Mouse (Mus musculus): ENCODE results near the gene Shroom1. TPM values are rescaled to one million over a fixed set of nuclear protein-coding genes. Genes with fewer than 3 reads are reported as not detected.

Gene Shroom1
- total RNA-seq (2023) = not detected

GRCm38 (mm10) chr11:53456474-53457371 lies at the start of gene Shroom1, which contains the start of gene Gm10447:
Gene Shroom1, plus strand, starts transcription at chr11:53457205.
Gene Gm10447, minus strand, starts transcription at chr11:53457110.

DNA sequence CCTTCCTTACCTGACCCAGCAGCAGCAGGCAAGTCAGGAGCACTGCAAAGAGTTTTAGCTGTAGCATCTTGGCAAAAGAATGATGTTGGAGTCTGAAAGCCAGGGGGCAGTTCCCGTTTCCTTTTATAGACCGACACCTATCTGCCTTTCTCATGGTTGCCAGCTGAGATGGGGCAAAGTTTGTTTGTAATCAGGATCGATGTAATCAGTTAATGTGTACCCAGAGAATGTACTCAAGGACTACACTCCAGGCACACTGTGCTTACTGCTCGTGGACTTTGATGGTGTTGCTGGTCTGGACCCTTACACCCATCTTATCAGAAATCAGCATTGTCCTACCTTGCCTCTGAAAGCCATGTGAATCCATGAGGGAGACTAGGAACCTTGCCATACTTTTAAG lies 34.0 kb upstream of the Shroom1 start, which contains the start of gene Leap2:
Gene Leap2 (minus strand): TSS at position 135 of the 400 bp plus-strand sequence.

GRCm38 (mm10) chr11:53430670-53431346 lies 26.2 kb upstream of the Shroom1 start, which contains the start of the genes Uqcrq and Gdf9:
Gene Uqcrq, minus strand, starts transcription at chr11:53430831.
Gene Gdf9, plus strand, starts transcription at chr11:53431023.

DNA sequence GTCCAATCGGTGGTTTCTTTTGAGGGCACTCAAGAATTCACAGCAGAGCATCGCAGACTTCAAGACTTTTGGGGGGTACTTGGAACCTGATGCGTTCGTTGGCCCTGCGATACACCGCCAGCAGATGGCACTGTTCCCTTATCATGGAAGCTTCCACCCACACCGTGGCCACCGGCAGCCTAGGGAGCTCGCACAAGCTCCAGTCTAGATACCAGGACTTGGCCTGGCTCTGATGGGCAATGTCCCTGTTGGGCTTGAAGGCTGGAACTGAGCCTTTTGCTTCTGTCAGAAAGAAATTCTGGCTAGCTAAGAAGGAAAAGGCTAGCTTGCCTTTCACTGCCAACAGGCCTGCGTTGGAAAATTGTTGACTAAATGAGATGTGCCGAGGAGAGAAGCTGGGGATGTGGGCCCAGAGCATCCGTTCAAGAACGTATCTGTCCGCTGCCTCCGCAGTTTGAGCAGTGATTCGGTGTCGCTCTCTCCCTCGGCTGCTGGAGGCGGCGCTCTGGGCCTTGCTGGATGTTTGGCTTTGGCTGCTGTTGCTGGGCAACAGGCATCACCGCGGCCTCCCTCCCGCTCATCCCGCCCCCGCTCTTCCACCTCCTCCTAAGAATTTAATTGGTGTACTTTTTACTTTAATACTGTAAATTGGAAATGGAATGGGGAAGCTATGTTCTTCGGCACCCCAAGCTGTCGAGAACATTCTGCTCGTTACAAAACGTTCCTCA lies 13.1 kb downstream of the Shroom1 start, which contains the start of gene Gm9837:
Gene Gm9837 (minus strand): TSS at position 512 of the 728 bp plus-strand sequence.

GRCm38 (mm10) chr11:53479783-53480301 lies 22.8 kb downstream of the Shroom1 start, which contains the start of the genes Gm9945 and Sowaha:
Gene Gm9945, plus strand, starts transcription at chr11:53480166.
Gene Sowaha, minus strand, starts transcription at chr11:53480274.

Other genes with a start within 250 kb of the Shroom1 start
- 100 to 1,000 TPM; 103 to 114 TPM for gene Hspa4, start 156.7 kb upstream of the Shroom1 start, total RNA-seq (2023)
- 10 to 100 TPM; 13.1 to 14.4 TPM for gene Zcchc10, start 132.5 kb upstream of the Shroom1 start, total RNA-seq (2023)
- gene Aff4, start 106.4 kb upstream of the Shroom1 start, total RNA-seq (2023) = 100 to 1,000 TPM; 320 to 326 TPM
- gene Leap2, start 34.0 kb upstream of the Shroom1 start, total RNA-seq (2023) = not detected
- gene Uqcrq, start 26.4 kb upstream of the Shroom1 start, total RNA-seq (2023) = 100 to 1,000 TPM; 127 to 151 TPM
- gene Gdf9, start 26.2 kb upstream of the Shroom1 start, total RNA-seq (2023) = under 1 TPM; 0.42 to 0.70 TPM
- not detected for gene Gm10447, start 95 bp upstream of the Shroom1 start, total RNA-seq (2023)
- not detected for gene Gm9837, start 13.3 kb downstream of the Shroom1 start, total RNA-seq (2023)
- not detected for gene Gm9945, start 23.0 kb downstream of the Shroom1 start, total RNA-seq (2023)
- gene Sowaha, start 23.1 kb downstream of the Shroom1 start, total RNA-seq (2023) = not detected
- under 1 TPM in 1 of 2 experiments, not detected in 1; 0.23 TPM for gene Sept8, start 62.1 kb downstream of the Shroom1 start, total RNA-seq (2023)
- 1 to 10 TPM; 7.0 to 8.5 TPM for gene Kif3a, start 110.2 kb downstream of the Shroom1 start, total RNA-seq (2023)
- not detected for gene Il4, start 161.5 kb downstream of the Shroom1 start, total RNA-seq (2023)
- not detected for gene Il13, start 177.5 kb downstream of the Shroom1 start, total RNA-seq (2023)

Data from B cell, adult 67 days (primary cell).